Mouse (Mus musculus) MEL (cell line): Measurements from ENCODE around the gene Gm49383. TPM values are rescaled to one million over a fixed set of nuclear protein-coding genes. Genes with fewer than 3 reads are reported as not detected.
A peak's percentile ranks its signal among the peaks of the same experiment; 100 is the strongest.

Experiments
- DNase-seq: peaks from one replicate; pipeline ENCODE4 v3.0.0; 2011; ENCODE audit warnings: low read depth, low spot score
- H3K27ac ChIP-seq: 2 replicates; pipeline ENCODE4 v1.5.1; 2012; ENCODE audit warnings: low read depth, mild to moderate bottlenecking, control low read depth, low read length, moderate library complexity; ENCODE audit not compliant: control insufficient read depth
- H3K27me3 ChIP-seq, 2 experiments: fragments of 150-350 bp in 1 of 2; sonication (generic) in 1 of 2; 2 replicates each; pipeline ENCODE4 v1.6.1; 2012; ENCODE audit warnings: low read length in 2 of 2, mild to moderate bottlenecking in 2 of 2, improper control_type of control experiment in 1 of 2, moderate library complexity in 1 of 2; ENCODE audit not compliant: insufficient read depth in 2 of 2, control insufficient read depth in 1 of 2
- H3K36me3 ChIP-seq, 2 experiments: 2 replicates each; pipeline ENCODE4 v1.6.1; 2012 to 2014; ENCODE audit warnings: low read length in 2 of 2, improper control_type of control experiment in 1 of 2, inconsistent platforms in 1 of 2, mild to moderate bottlenecking in 1 of 2; ENCODE audit not compliant: insufficient read depth in 2 of 2, control insufficient read depth in 1 of 2
- H3K4me1 ChIP-seq, 2 experiments: fragments of 150-350 bp in 1 of 2; sonication (generic) in 1 of 2; 2 replicates each; pipeline ENCODE4 v1.6.1; 2012; ENCODE audit warnings: low read length in 2 of 2, improper control_type of control experiment in 1 of 2, mild to moderate bottlenecking in 1 of 2; ENCODE audit not compliant: insufficient read depth in 2 of 2, control insufficient read depth in 1 of 2
- H3K4me3 ChIP-seq, 2 experiments: fragments of 150-350 bp in 1 of 2; sonication (generic) in 1 of 2; 2 replicates each; pipeline ENCODE4 v1.5.1; 2012; ENCODE audit warnings: low read depth in 2 of 2, low read length in 2 of 2, mild to moderate bottlenecking in 2 of 2, moderate library complexity in 2 of 2, control low read depth in 1 of 2, improper control_type of control experiment in 1 of 2; ENCODE audit not compliant: control insufficient read depth in 1 of 2, insufficient read depth in 1 of 2
- H3K79me2 ChIP-seq: 2 replicates; pipeline ENCODE4 v1.6.1; 2012; ENCODE audit warnings: mild to moderate bottlenecking, low read length, moderate library complexity; ENCODE audit not compliant: control insufficient read depth, poor library complexity, insufficient read depth
- H3K9ac ChIP-seq: 2 replicates; pipeline ENCODE4 v1.6.1; 2012; ENCODE audit warnings: low read depth, mild to moderate bottlenecking, control low read depth, low read length, moderate library complexity; ENCODE audit not compliant: control insufficient read depth, poor library complexity, severe bottlenecking
- H3K9me3 ChIP-seq: fragments of 150-350 bp; sonication (generic); replicated peaks from 2 replicates; pipeline ENCODE4 v1.6.1; 2012; ENCODE audit warnings: mild to moderate bottlenecking, low read length, improper control_type of control experiment, moderate library complexity; ENCODE audit not compliant: insufficient read depth
- BHLHE40 ChIP-seq: IDR thresholded peaks from 2 replicates; pipeline ENCODE4 v1.6.1; 2012; ENCODE audit warnings: low read depth, mild to moderate bottlenecking, inconsistent platforms, low read length, improper control_type of control experiment, borderline replicate concordance
- CHD1 ChIP-seq: IDR thresholded peaks from 2 replicates; pipeline ENCODE4 v1.6.1; 2012; ENCODE audit warnings: low read depth, mild to moderate bottlenecking, inconsistent platforms, low read length, improper control_type of control experiment
- CHD2 ChIP-seq: IDR thresholded peaks from 2 replicates; pipeline ENCODE4 v1.6.1; 2011; ENCODE audit warnings: low read length, improper control_type of control experiment
- CTCF ChIP-seq, 3 experiments: IDR thresholded peaks in 2 of 3; conservative IDR thresholded peaks in 1 of 3; 2 replicates each; pipeline ENCODE4 v1.5.1; 2011 to 2012; ENCODE audit warnings: low read length in 3 of 3, low read depth in 2 of 3, mild to moderate bottlenecking in 2 of 3, improper control_type of control experiment in 1 of 3, inconsistent platforms in 1 of 3, mixed read lengths in 1 of 3, moderate library complexity in 1 of 3; ENCODE audit not compliant: control insufficient read depth in 1 of 3, insufficient read depth in 1 of 3, poor library complexity in 1 of 3, severe bottlenecking in 1 of 3
- ELF1 ChIP-seq: IDR thresholded peaks from 2 replicates; pipeline ENCODE4 v1.6.1; 2014; ENCODE audit warnings: low read depth, mild to moderate bottlenecking, inconsistent platforms, low read length, improper control_type of control experiment, moderate library complexity
- ETS1 ChIP-seq: IDR thresholded peaks from 2 replicates; pipeline ENCODE4 v1.6.1; 2012; ENCODE audit warnings: low read depth, mild to moderate bottlenecking, inconsistent platforms, low read length, improper control_type of control experiment, moderate library complexity
- GABPA ChIP-seq: IDR thresholded peaks from 2 replicates; pipeline ENCODE4 v1.6.1; 2012; ENCODE audit warnings: low read depth, mild to moderate bottlenecking, inconsistent platforms, low read length, improper control_type of control experiment, moderate library complexity
- GATA1 ChIP-seq: IDR thresholded peaks from 2 replicates; pipeline ENCODE4 v1.6.1; 2011; ENCODE audit warnings: low read depth, low read length, improper control_type of control experiment
- JUND ChIP-seq: IDR thresholded peaks from 2 replicates; pipeline ENCODE4 v1.6.1; 2011; ENCODE audit warnings: low read depth, mild to moderate bottlenecking, improper control_type of control experiment, low read length
- MAFK ChIP-seq: IDR thresholded peaks from 2 replicates; pipeline ENCODE4 v1.6.1; 2011; ENCODE audit warnings: low read depth, mild to moderate bottlenecking, low read length, improper control_type of control experiment, borderline replicate concordance
- MAX ChIP-seq: IDR thresholded peaks from 2 replicates; pipeline ENCODE4 v1.6.1; 2011; ENCODE audit warnings: low read length, improper control_type of control experiment
- MAZ ChIP-seq: IDR thresholded peaks from 2 replicates; pipeline ENCODE4 v1.6.1; 2012; ENCODE audit warnings: low read depth, mild to moderate bottlenecking, inconsistent platforms, low read length, improper control_type of control experiment
- MEF2A ChIP-seq: IDR thresholded peaks from 2 replicates; pipeline ENCODE4 v1.6.1; 2014; ENCODE audit warnings: low read depth, mild to moderate bottlenecking, inconsistent platforms, low read length, improper control_type of control experiment; ENCODE audit not compliant: poor library complexity, insufficient replicate concordance, severe bottlenecking; ENCODE audit errors: extremely low read depth
- MXI1 ChIP-seq: IDR thresholded peaks from 2 replicates; pipeline ENCODE4 v1.6.1; 2011; ENCODE audit warnings: mild to moderate bottlenecking, low read depth, low read length, improper control_type of control experiment
- MYB ChIP-seq: IDR thresholded peaks from 2 replicates; pipeline ENCODE4 v1.6.1; 2011; ENCODE audit warnings: mild to moderate bottlenecking, low read depth, low read length, improper control_type of control experiment
- MYC ChIP-seq: IDR thresholded peaks from 2 replicates; pipeline ENCODE4 v1.6.1; 2011; ENCODE audit warnings: low read depth, mild to moderate bottlenecking, low read length, improper control_type of control experiment, moderate library complexity
- NELFE ChIP-seq: IDR thresholded peaks from 2 replicates; pipeline ENCODE4 v1.6.1; 2011; ENCODE audit warnings: low read depth, low read length, improper control_type of control experiment
- NRF1 ChIP-seq: IDR thresholded peaks from 2 replicates; pipeline ENCODE4 v1.6.1; 2014; ENCODE audit warnings: low read depth, mild to moderate bottlenecking, inconsistent platforms, low read length, improper control_type of control experiment, moderate library complexity; ENCODE audit not compliant: poor library complexity, insufficient read depth, severe bottlenecking
- POLR2A ChIP-seq, 2 experiments: IDR thresholded peaks; 2 replicates each; pipeline ENCODE4 v1.6.1; 2011 to 2012; ENCODE audit warnings: low read length in 2 of 2, mild to moderate bottlenecking in 2 of 2, control low read depth in 1 of 2, improper control_type of control experiment in 1 of 2, low read depth in 1 of 2, moderate library complexity in 1 of 2; ENCODE audit not compliant: control insufficient read depth in 1 of 2, insufficient read depth in 1 of 2, poor library complexity in 1 of 2
- POLR2AphosphoS5 ChIP-seq: IDR thresholded peaks from 2 replicates; pipeline ENCODE4 v1.6.1; 2012; ENCODE audit warnings: low read depth, borderline replicate concordance, mild to moderate bottlenecking, inconsistent platforms, low read length, moderate library complexity, mixed read lengths
- RAD21 ChIP-seq: IDR thresholded peaks from 2 replicates; pipeline ENCODE4 v1.6.1; 2011; ENCODE audit warnings: mild to moderate bottlenecking, low read depth, low read length, improper control_type of control experiment
- RCOR1 ChIP-seq: IDR thresholded peaks from 2 replicates; pipeline ENCODE4 v1.6.1; 2012; ENCODE audit warnings: low read depth, mild to moderate bottlenecking, inconsistent platforms, low read length, improper control_type of control experiment
- SIN3A ChIP-seq: IDR thresholded peaks from 2 replicates; pipeline ENCODE4 v1.6.1; 2012; ENCODE audit warnings: low read length, improper control_type of control experiment, inconsistent platforms
- TAL1 ChIP-seq: IDR thresholded peaks from 2 replicates; pipeline ENCODE4 v1.6.1; 2012; ENCODE audit warnings: mild to moderate bottlenecking, inconsistent platforms, low read length, moderate library complexity, mixed read lengths
- TBP ChIP-seq: IDR thresholded peaks from 2 replicates; pipeline ENCODE4 v1.8.0; 2011; ENCODE audit warnings: low read depth, low read length, improper control_type of control experiment
- TCF12 ChIP-seq: IDR thresholded peaks from 2 replicates; pipeline ENCODE4 v1.6.1; 2014; ENCODE audit warnings: low read depth, mild to moderate bottlenecking, inconsistent platforms, low read length, improper control_type of control experiment, moderate library complexity
- UBTF ChIP-seq: IDR thresholded peaks from 2 replicates; pipeline ENCODE4 v1.6.1; 2012; ENCODE audit warnings: low read depth, mild to moderate bottlenecking, inconsistent platforms, low read length, improper control_type of control experiment, moderate library complexity, borderline replicate concordance; ENCODE audit not compliant: insufficient read depth
- USF1 ChIP-seq: IDR thresholded peaks from 2 replicates; pipeline ENCODE4 v1.6.1; 2014; ENCODE audit warnings: low read depth, mild to moderate bottlenecking, inconsistent platforms, low read length, improper control_type of control experiment, moderate library complexity
- USF2 ChIP-seq, 2 experiments: IDR thresholded peaks; 2 replicates each; pipeline ENCODE4 v1.6.1; 2011 to 2012; ENCODE audit warnings: improper control_type of control experiment in 2 of 2, low read length in 2 of 2, borderline replicate concordance in 1 of 2, inconsistent platforms in 1 of 2, low read depth in 1 of 2, mild to moderate bottlenecking in 1 of 2; ENCODE audit not compliant: insufficient read depth in 1 of 2
- ZC3H11A ChIP-seq: IDR thresholded peaks from 2 replicates; pipeline ENCODE4 v1.6.1; 2012; ENCODE audit warnings: low read depth, mild to moderate bottlenecking, inconsistent platforms, low read length, improper control_type of control experiment
- ZKSCAN1 ChIP-seq: IDR thresholded peaks from 2 replicates; pipeline ENCODE4 v1.6.1; 2012; ENCODE audit warnings: low read depth, mild to moderate bottlenecking, inconsistent platforms, low read length, improper control_type of control experiment, moderate library complexity
- polyA plus RNA-seq, 2 experiments: library from polyadenylated mRNA; stranded (reverse) in 1 of 2; unstranded in 1 of 2; fragments of >175 nt in 1 of 2; fragments of >200 nt in 1 of 2; gene quantifications; 2 replicates each; pipeline versions ENCODE4 v1.2.1 to v1.2.4; 2012; ENCODE audit warnings: low replicate concordance in 2 of 2, low read depth in 1 of 2; ENCODE audit not compliant: insufficient read length in 2 of 2, insufficient read depth in 1 of 2, missing spikeins in 1 of 2
- total RNA-seq: library from RNA; depleted of rRNA; stranded (reverse); fragments of 300-350 nt; gene quantifications from 2 replicates; pipeline ENCODE4 v1.2.3, GENCODE M21; 2012

The Gm49383 gene
- total and polyA plus RNA-seq, 3 experiments: 27.5 to 28.8 TPM; not detected in 1

DNA sequence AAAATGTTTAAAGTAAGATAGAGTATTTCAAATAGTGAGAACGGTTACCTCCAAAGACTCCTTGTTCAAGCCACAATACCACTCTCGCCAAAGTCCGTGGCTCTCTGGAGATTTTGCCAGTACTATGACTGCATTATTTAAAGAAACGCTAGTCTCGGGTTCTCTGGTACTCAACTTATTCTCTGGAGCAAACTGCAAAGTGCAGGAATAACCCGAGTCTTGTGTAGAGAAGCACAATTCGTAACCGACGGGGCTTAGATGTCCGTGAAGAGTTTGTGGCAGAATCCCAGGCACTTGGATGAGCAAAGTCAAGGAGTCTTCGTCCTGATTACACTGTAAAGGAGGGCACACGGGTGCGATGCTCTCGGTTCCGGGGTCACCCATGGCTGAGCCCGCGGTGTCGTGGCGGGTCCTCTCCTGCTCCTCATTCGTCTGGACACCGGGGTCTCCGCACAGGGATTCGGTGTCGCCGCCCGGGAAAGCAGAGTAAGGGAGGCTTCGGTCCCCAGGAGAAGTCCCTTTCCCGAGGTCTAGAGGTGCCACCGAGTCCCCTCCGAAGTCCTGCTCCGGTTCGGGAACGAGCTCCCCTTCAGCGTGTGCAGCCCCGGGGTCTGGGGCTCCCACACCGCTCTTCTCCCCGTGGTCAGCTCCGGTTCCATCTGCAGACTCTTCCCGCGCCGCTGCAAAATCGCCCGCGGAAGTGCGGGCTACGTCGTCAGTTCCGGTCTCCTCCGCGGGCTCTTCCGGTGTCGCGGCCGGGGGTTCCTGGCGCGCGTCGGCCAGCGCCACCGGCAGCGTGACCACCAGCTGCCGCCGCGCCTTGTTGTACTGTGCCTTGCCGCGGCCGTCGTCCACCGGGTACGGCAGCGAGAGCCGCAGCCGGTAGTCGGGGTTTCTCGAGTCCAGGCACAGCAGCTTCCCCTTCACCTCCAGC lies at the start of gene Gm49383 (continued):
- TF ChIP-seq TCF12 (peak; percentile 58), GABPA (no peak)

DNA sequence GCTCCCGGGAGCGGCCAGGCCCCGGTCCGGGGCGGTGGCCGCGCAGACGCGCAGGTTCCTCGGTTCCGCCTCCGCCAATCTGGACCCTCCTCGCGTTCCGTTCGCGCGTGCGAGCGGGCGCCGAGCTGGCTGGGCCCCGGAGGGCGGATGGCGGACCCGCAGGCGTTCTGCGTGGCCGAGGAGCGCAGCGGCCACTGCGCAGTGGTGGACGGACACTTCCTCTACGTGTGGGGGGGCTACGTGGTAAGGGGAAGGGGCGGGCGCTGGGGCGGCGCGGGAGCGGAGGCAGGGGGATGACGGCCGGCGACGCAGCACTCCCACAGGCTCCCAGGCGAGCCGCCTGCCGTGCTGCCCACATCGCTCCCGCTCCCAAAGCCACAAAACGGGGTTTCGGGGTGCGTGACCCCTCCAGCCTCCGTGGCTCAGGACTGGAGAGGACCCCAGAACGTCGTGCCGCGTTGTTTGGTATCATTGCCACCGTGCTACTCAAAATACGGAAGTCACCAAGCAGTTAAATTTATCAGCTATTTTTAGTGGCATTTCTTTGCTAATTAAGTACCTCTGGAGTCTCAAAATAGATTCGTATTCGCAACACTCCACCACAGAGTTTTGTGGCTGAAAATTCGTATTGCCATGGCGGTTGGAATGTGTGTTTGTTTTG lies 45.0 kb upstream of the Gm49383 start:
- no peak overlapping the region for H3K27ac ChIP-seq
- TF ChIP-seq RAD21 (no peak), POLR2A (IDR thresholded peaks at IDR 0.05; ENCODE audit: control insufficient read depth in 1 of 2, insufficient read depth in 1 of 2, low read depth in 1 of 2, low read length in 2 of 2, poor library complexity in 1 of 2) (0 out of 4 replicates have a peak, but pooled peaks of 1 of the 2 experiments have one; percentile 55), GABPA (no peak), ZKSCAN1 (no peak), SIN3A (peak; percentile 48; the same call in 1 of the 2 replicates), MAX (no peak), ELF1 (0 out of 2 replicates have a peak, but pooled peaks have one; percentile 27), MYC (no peak), MAFK (no peak), POLR2AphosphoS5 (no peak), CHD2 (no peak), TBP (no peak), JUND (no peak), CHD1 (no peak), GATA1 (peak; percentile 40; the same call in 1 of the 2 replicates), CTCF (IDR thresholded peaks at IDR 0.05 in 2 of 3, conservative IDR thresholded peaks at IDR 0.05 in 1 of 3; ENCODE audit: control insufficient read depth in 1 of 3, insufficient read depth in 1 of 3, low read depth in 2 of 3, low read length in 3 of 3, poor library complexity in 1 of 3, severe bottlenecking in 1 of 3) (no peak), ZC3H11A (no peak), TAL1 (no peak), NRF1 (0 out of 2 replicates have a peak, but pooled peaks have one; percentile 40), MYB (no peak), USF2 (IDR thresholded peaks at IDR 0.05; ENCODE audit: borderline replicate concordance in 1 of 2, insufficient read depth in 1 of 2, low read depth in 1 of 2, low read length in 2 of 2) (no peak), MEF2A (peak; percentile 97), USF1 (no peak), NELFE (no peak), RCOR1 (no peak), UBTF (0 out of 2 replicates have a peak, but pooled peaks have one; percentile 48), BHLHE40 (no peak), MAZ (no peak), MXI1 (no peak), ETS1 (peak; percentile 54; the same call in 1 of the 2 replicates)

More for the DNA sequence above, 45.0 kb upstream of the Gm49383 start:
- peak; percentile 69 for DNase-seq
- Histone ChIP-seq H3K4me1 (no peaks in the 10 kb centered on the region; a peak in 1 of 4 replicates), H3K9ac (peak overlapping the region; percentile 66), H3K9me3 (no peaks in the 10 kb centered on the region), H3K4me3 (peak overlapping the region; percentile 48 to 64), H3K27me3 (peaks cover 0 to 7% of the 10 kb centered on the region in 2 experiments; a peak in 3 of 4 replicates), H3K79me2 (no peaks in the 10 kb centered on the region), H3K36me3 (no peaks in the 10 kb centered on the region)
